Mouse (Mus musculus): ENCODE results near the gene Eif4ebp2.
A peak's percentile ranks its signal among the peaks of the same experiment; 100 is the strongest.

Eif4ebp2 gene

DNA sequence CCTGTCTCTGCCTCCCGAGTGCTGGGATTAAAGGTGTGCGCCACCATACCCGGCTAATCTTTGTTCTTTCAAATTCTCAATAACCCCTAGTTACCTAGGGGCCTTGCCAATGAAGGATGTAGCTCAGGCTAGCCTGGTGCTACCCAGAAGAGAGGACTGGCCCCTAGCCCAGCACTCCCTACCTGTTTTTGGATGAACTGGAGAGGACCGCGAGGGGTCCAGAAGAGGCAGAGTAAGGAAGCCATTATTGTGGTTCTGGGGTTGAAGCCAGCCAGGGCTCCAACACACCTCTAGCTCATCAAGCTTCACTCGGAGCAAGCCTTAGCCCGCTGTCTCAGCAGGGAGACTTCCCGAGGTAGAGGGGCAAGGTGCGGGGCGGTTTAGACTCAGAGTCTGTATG, 34.8 kb downstream of the Eif4ebp2 start, which contains the start of gene Nodal:
Gene Nodal (plus strand): TSS at position 301 of the 400 bp plus-strand sequence.
- DNase-seq = no peak

DNA sequence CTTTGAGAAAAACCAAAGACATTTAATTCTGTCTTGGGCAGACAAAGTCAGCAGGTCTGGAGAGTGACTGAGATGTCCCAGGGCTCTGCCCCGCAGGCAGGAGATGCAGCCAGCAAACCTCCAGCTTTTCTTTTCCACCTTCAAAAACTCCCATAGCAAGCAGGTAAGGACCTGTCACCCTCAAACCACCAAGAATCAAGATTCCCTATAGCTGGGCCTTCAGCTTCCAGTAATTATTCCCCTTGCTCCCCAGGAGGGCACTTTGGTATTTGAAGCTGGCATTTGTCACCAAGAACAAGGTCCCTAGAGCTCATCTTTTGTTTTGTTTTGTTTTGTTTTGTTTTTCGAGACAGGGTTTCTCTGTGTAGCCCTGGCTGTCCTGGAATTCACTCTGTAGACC, 35.4 kb downstream of the Eif4ebp2 start:
- DNase-seq = no peak

DNA sequence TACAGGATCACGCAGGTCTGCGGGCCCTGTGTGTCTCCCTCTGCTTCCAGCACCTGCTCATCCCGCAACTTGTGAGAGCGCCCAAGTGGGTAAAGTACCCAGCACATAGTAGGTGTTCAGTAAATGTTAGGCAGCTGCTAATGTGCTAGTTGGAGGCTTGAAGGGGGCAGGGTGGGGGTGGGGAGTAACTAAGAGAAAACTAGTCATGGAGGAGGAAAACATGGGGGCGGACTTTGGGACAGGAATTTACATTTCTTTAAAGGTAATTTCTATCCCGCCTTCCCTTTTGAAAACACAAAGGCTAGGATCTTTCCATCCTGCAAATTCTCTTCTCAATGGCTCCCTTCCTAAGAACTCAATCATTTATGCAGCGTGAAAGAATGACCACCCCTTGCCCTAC, 35.9 kb downstream of the Eif4ebp2 start:
- no peak for DNase-seq

DNA sequence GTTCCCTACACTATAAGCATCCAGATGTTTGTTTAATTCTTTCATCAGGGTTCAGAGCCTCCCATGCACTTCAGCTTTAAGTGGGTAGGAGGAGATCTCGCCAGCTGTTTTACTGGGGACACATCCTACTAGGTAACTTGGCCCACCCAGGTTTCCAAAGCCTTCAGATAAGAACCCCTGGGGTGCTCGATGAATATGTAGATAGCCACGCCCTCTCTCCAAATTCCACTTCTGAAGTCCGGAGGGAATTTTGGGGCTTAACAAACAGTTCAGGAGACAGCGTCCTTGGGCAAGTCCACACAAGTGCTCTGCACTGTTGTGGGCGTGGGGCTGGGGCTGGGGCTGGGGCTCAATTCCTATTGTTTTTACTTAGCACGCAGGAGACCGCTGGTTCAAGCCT, 36.6 kb downstream of the Eif4ebp2 start:
- no peak for DNase-seq

DNA sequence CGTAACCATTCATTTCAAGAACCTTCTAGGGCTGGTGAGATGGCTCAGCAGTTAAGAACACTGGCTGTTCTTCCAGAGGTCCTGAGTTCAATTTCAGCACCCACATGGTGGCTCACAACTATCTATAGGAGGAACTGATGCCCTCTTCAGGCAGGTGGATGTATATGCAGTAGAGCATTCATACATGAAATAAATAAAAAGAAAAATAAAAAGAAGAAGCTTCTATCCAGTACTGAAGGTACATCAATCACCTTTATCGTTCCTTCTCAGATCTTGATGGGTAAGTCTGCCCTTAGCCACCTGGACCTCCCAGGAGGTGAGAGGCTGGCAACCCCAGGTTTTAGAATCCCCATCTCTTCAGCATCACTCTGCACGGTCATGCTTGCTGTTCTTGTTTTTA, 37.2 kb downstream of the Eif4ebp2 start:
- DNase-seq = no peak

DNA sequence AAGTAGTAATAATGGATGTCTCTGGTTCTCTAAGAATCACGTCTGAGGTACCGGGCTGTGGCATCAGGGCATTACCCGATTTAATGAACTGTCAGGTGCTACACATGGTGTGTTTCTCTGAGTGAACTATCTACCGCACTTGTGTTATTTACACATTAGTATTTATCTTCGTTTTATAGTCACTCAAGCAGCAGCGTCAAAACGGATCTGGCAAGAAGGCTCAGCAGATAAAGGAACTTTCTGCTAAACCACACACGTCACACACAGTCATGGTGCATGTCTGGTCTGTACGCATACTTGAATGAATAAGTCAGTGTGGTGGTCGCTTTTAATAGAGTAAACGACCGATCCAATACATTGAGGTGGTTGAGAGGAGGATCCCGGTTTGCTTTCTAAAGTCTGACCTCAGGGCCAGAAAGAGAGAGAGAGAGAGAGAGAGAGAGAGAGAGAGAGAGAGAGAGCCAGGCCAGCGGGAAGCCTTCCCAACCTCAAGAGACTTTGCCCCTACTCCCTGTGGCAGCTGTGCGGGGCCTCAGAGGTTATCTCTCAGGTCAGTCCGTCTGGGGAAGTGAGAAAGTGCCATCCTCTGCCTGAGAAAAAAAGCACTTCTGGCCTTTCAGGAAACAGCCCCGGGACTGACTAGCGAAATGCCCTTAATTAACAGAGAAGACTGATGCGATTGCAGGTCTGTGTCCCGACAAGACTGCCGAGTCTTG, 39.4 kb downstream of the Eif4ebp2 start:
- no peak for DNase-seq

DNA sequence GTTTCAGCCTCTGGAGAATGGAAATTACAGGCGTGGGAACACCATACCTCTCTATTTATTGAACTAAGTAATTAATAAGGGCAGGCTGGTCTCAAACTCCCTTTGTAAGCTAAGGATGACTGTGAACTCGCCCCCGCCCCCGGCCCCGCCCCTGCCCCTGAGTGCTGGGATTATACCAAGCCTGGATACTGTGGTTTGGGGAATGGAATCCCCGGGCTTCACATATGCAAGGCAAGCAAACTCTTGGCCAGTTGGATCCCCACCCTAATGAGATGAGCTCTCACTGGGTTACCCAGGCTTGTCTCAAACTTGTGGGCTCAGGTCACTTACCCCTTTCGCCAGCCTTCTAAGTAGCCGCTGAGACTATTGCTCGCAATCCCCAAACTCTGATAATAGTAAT, 42.3 kb downstream of the Eif4ebp2 start:
- DNase-seq = no peak

DNA sequence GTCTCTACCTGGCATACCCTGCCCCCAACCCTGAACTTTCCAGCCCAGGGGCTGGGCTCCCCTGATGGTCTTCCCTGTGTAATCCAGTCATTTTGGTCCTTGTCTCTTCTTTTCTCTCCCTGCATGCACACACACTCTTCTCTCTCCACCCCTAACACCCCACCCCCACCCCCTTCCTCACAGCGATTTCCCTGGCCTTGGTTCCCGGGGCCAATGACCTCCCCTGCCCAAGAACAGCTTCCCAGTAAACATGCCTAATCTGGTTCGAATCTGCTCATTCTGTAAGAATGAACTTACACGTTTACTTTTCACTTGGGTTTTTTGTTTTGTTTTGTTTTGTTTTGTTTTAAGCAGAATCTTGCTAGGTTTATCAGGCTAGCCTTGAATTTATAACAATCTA, 42.7 kb downstream of the Eif4ebp2 start:
- DNase-seq = no peak

DNA sequence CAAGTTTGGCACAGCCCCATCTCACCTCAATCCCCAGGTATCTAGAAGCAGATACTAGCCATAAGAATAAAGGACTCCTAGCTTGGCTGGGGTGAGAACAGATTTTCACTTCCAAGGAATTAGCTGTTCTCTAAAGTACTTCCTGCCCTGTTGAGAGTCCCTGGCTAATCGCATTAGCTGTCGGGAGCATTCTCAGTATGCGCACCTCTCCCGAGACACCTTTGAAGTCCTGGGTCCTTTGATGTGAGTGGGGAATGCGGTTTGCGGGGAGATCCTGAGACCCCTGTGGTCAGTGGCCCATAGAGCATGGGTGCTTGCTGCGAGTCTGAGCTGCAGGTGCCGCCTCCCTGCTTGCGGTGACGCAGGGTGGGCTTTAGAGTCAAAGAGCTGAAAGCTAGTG, 46.5 kb downstream of the Eif4ebp2 start:
- DNase-seq = no peak

DNA sequence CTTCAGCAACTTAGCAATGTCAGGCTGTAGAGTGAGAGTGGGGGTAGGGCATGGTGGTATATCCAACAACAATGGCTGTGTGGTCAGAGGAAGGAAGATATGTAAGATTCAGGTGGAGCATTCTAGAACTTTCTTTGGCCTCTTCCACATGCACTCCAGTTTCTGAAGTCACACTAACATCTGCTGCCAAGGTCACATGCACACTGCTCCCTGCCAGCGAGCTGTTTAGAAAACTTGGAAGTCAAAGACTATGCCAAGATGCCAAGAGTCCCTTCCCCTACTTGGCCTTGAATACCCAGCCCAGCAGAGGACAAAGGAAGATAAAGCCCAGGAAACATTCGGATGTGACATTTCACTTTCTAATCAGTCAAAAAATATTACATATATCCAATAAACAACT, 49.5 kb downstream of the Eif4ebp2 start:
- DNase-seq = no peak

DNA sequence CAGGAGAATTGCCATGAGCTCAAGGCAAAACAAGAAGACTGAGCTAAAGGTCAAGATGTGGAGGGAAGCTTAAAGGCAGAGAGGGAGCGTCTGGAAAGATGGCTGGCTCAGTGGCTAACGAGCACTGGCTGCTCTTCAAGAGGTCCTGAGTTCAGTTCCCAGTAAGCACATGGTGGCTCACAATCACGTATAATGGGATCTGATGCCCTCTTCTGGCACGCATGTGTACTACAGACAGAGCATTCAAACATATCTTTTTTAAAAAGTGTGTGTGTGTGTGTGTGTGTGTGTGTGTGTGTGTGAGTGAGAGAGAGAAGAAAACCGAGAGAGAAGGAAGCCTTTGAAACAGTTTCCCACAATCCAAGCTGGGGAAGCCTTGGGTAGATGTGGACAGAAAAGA, 50.0 kb downstream of the Eif4ebp2 start:
- no peak for DNase-seq

DNA sequence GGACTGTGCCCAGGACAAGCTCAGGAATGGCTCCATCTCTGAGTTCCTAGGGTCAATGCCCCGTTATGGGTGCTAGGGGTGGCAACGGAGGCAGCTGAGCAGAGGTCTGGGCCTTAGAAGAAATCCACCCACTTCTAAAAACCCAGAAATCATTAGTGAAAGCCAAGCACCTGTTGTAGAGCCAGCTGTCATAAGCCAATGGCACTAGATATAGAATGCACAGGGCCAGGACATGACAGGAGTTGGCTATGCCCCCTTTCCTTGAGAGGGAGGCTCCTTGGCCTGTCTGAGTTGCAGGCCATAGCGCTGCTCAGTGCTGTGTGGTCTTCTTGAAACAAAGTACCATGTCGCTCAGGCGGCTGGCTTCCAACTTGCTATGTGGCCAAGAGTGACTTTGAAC, 52.1 kb downstream of the Eif4ebp2 start:
- DNase-seq = no peak

DNA sequence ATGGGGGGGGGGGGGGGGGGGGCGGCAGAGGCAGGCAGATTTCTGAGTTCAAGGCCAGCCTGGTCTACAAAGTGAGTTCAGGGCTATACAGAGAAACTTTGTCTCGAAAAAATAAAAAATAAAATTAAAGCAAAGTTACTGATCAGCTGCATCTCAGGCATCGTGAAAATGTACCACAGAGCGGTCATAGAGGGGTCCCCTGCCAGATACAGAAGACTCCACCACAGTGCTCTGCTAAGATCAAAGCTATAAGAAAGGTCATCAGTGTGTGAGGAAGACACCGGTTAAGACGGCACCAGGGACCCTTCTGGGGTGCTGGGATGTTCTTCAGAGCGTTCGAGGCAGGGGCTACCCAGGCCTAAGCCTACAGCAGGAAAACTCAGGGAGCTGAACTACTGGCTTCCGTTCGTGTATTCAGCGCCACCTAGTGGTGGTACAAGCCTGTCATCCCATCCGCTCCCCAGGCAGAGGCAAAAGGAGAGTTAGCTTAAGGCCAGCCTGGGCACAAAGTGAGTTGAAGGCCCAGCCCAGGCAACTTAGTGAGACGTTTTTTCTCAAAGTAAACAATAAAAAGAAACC, 53.2 kb downstream of the Eif4ebp2 start:
- DNase-seq = peak; percentile 84

DNA sequence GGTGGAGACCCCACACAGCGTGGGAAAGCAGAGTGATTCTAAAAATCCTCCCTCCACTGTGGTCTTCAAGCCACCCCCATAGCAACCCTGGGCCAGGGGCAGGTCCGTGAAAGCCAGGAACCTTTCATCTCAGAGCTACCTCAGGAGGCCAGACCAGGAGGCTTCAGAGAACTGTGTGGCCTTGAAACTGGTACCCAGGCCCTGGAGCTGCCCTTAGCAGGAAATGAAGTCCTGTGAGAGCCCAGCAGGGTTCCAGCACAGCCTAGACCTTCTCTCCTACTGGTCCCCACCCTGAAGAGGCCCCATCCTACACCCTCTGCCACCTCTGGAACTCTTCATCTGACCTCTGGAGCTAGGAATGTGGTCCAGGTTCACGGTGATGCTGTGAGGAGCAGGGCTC, 54.3 kb downstream of the Eif4ebp2 start:
- no peak for DNase-seq

DNA sequence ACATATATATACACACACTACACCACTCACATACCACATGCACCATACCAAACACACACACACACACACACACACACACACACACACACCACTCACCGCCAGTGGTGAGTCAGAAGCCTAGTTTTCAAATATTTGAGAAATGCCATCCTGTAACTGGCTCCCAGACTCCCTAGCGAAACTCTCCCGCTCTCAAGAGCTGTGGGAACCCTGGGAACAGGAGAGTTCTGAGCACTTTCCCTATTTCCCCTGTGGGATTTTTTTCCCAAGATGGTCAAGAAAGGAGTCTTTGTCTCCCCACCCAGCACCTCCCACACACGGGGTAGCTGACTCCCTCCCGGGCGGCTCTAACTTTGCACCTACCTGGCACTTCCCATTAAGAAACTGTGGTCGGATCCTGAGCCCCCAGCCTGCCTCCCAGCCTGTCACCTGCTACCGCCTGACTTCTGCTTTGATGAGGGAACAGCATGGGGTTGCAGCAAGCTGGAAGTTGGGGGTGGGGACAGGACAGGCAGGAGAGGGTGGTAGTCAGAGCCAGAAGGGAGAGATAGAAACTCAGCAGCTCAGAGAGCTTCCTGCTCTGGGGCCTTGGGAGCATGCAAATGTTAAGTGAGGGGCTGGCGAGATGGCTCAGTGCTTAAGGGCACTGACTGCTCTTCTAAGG, 57.9 kb downstream of the Eif4ebp2 start:
- no peak for DNase-seq

DNA sequence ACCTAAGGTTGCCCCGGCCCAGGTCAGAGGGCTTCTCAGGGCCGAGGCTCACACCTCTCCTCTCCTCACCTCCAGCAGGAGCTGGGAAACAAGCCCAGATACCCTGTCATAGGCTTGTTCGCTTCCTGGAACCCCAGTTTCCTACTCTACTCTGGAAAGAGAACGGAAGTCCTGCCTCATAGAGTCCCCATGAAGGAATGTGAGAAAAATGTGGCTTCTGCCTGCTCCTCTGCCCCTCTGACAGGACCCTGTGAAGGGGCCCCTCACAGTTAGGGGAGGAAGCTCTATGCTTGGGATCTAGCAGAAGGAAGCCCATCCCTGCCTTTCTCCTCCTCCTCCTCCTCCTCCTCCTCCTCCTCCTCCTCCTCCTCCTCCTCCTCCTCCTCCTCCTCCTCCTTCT, 59.9 kb downstream of the Eif4ebp2 start:
- no peak for DNase-seq

DNA sequence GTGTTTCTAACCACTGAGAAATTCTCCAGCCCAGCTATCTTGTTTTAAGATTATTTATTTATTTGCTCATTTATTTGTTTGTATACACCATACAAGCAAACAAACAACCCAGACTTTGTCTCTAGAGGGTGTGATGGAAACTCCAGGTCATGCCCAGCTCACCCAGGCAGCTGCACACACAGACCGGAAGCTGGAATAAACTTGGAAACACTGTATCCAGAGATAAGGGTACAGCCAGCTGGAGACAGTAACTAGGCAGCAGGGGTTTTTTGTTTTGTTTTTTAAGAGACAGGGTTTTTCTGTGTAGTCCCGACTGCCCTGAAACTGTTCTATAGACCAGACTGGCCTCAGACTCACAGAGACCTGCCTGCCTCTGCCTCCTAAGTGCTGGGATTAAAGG, 62.3 kb downstream of the Eif4ebp2 start:
- no peak for DNase-seq

DNA sequence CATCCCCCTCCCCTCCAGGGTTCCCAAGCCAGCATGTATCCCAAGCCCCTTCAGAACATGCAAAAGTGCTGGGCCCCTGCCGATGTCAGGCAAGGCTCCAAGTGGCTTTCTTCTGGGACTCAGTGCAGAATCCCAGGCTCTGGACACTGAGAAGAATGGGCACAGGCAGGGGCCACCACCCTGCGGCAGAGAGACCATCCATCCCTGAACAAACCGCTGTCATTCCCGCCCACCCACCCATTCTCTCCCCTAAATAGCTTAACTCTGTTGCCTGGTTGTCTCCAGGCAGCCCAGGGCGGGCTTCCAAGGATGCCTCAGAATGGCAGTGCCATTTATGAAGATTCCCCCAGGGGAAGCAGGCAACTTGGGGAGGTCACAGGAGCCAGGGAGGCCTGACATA, 63.4 kb downstream of the Eif4ebp2 start:
- no peak for DNase-seq

DNA sequence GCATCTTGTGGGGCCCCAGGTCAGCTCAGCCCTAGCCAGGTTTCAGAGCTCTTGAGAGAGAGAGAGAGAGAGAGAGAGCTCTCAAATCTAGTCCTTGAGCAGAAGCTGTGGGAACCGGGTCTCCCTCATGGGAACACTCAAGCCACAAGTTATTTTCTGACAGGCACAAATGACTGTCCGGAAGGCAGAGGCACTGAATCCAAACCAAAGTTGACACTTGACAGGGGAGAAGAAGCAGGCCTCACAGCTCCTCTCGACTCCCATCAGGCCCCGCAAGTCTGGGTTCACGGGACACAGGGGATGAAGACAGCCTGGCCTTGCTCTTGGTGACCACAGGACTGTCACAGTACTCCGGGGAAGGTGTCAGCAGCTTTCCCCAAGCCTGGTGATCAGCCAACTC, 66.2 kb downstream of the Eif4ebp2 start:
- DNase-seq = no peak

DNA sequence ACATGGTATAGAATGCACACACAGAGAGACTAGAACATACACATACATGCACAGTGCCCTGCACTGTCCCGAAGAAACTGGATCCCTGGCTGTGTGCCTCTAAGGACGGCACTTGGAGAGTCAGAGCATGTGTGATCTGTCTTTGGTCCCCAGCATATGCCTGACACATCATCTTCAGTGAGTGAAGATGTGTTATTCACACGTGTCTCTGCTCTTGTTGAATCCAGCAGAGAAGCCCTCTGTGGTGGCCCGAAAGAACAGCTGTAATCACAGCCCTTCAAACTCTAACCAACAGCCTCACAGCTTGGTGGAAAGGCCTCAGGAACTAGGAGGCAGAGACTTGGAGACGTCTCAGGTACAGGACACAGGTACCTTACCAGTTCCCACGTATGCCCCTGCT, 67.3 kb downstream of the Eif4ebp2 start:
- DNase-seq = no peak

DNA sequence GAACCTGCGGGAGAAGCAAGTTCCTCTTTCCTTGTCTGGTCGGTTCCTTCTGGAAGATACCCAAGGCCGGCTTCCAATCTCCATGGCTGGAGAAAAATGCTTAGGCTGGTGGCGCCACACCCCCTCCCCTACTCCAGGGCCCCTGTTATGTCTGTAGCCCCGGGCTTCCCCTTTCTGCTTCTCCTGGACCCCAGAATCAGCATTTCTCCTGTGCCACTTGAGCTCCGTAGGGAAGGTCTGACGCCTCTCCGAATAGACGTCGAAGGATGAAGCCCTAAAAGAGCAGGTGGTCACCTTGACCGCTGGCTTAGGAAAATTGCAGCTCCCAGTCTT, 68.8 kb downstream of the Eif4ebp2 start:
- DNase-seq = no peak

DNA sequence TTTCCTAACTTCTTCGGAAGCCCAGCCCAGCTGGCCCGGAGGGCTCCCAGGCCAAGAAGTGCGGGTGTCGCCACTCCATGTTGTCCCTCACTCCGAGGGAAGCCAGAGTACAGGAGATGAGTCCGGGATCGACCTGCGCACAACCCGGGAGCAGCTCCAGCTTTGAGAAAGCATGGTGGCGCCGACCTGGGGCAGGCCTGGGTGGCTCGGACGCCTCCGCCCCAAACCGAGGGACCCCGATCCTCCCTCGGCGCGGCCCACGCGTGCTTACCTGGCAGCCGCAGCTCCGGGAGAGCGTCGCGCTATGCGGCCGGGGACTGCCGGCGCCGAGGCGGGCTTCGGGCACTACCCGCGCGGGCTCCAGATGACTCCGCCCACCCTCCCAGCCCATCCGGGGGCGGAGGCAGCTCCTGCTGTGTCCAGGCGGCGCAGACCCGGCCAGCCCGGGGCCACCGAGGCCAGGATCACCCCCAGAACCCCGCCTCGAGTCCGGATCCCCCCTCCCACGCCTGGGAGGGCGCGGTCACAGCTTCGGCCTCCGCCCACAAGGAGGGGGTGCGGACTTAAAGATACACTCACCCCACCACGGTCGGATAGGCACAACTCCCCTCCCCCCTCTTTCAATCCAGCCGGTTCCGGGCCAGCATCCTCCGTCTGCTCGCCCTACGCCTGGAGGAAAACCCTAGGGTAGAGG, 69.3 kb downstream of the Eif4ebp2 start, which contains the start of gene Pald1:
Gene Pald1 (minus strand): TSS at position 510 of the 694 bp plus-strand sequence.
- DNase-seq = peak; percentile 83

DNA sequence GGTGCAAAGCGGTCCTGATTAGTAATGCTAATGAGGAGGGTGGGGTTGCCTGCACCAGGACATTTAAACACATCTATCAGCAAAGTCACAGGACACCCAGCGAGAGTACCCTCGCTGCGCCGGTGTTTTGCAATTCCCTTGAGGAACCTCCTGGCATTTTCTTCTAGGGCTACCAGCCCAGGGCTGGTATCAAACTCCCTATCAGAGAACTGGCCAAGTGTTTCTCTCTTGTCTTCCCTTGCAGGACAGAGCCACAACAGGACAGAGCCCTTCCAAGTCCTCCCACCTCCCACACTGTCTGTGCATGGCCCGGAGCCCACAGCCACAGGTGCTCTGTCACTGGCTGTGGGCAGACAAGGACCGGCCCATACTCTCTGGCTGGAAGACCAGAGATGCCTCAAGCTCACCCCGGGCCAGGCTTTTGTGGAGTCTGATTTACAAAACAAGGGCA, 70.2 kb downstream of the Eif4ebp2 start:
- DNase-seq = no peak

DNA sequence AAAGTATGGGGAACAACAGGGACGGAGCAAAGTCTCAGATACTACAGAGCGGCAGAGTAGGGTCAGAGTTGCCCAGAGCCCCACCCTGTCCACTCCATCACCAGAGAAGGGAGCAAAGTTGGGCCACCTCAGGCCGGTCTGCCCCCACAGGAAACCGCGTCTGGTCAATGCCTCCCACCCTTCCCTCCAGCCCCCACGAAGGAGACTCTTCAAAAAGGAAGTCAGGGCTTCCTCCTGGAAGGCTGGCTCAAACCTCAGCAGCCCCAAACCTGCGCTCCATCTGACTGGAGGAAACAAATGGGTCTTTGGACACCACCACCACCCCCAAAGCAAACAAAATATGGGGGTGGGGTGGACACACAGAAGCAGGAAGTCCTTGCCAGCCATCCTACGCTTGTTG, 70.6 kb downstream of the Eif4ebp2 start:
- DNase-seq = no peak

Data from lung, postnatal 14 days (tissue).